Mouse (Mus musculus) left cerebral cortex, postnatal 14 days (tissue): ENCODE measurements at regions not wholly inside any gene's neighbourhood (a gene's known extent, or its start where the extent isn't known, plus 50 kb on each side); places are given as distances from the start of the nearest gene placed in this dataset.

Experiments
- DNase-seq, 2 experiments: peaks; one replicate each; pipeline ENCODE4 v3.0.0; 2021 to 2022; ENCODE audit warnings: low spot score in 2 of 2, mixed read lengths in 1 of 2
- intact Hi-C: fragments of 180-260 bp; cut with DNase I; formaldehyde crosslinking; loops from one replicate; pipeline ENCODE4 v1.15.1; 2025

GRCm38 (mm10) chr9:63087195-63087594 is 61.6 kb downstream of the Skor1 start:
- intact Hi-C loops, result no loop called here
- DNase-seq, result no peak

GRCm38 (mm10) chr9:63086671-63087070 is 62.1 kb downstream of the Skor1 start:
- DNase-seq, result no peak
- intact Hi-C loops, result no loop called here

- no peak for DNase-seq
- intact Hi-C loops, result no loop called here
Observed at GRCm38 (mm10) chr9:63082830-63083229, 65.9 kb downstream of the Skor1 start.

GRCm38 (mm10) chr9:63082311-63082710 is 66.5 kb downstream of the Skor1 start:
- intact Hi-C loops, result no loop called here
- no peak for DNase-seq

GRCm38 (mm10) chr9:63080406-63080805 is 68.4 kb downstream of the Skor1 start:
- no peak for DNase-seq

GRCm38 (mm10) chr9:63075252-63075651 is 73.5 kb downstream of the Skor1 start:
- intact Hi-C loops, result no loop called here
- DNase-seq, result no peak

More at GRCm38 (mm10) chr9:63080406-63080805, 68.4 kb downstream of the Skor1 start:
- intact Hi-C loops, result no loop called here

GRCm38 (mm10) chr9:63074803-63075202 is 74.0 kb downstream of the Skor1 start:
- no peak for DNase-seq
- intact Hi-C loops, result loop anchor here (5.0 kb wide), 2 partner anchors 47 to 148 kb away; no protein-coding TSS in a partner anchor

GRCm38 (mm10) chr9:63074023-63074750 is 74.6 kb downstream of the Skor1 start:
- DNase-seq, result no peak
- intact Hi-C loops, result loop anchor here (5.0 kb wide), 2 partner anchors 48 to 147 kb away; no protein-coding TSS in a partner anchor

- intact Hi-C loops, result loop anchor here (5.0 kb wide), 2 partner anchors 51 to 144 kb away; no protein-coding TSS in a partner anchor
- DNase-seq, result peak; percentile 34 to 52
Observed at GRCm38 (mm10) chr9:63071032-63071431, 77.7 kb downstream of the Skor1 start.

- peak; percentile 61 to 85 for DNase-seq
- intact Hi-C loops, result loop anchor here (5.0 kb wide), 2 partner anchors 52 to 143 kb away; no protein-coding TSS in a partner anchor
Observed at GRCm38 (mm10) chr9:63069919-63070318, 78.8 kb downstream of the Skor1 start.

- intact Hi-C loops, result no loop called here
Observed at GRCm38 (mm10) chr9:63067054-63067406, 79.3 kb upstream of the Pias1 start.

GRCm38 (mm10) chr9:63066384-63067053 is 78.8 kb upstream of the Pias1 start:
- intact Hi-C loops, result no loop called here
- no peak for DNase-seq

More at GRCm38 (mm10) chr9:63067054-63067406, 79.3 kb upstream of the Pias1 start:
- no peak for DNase-seq

- intact Hi-C loops, result no loop called here
- DNase-seq, result no peak
Observed at GRCm38 (mm10) chr9:63063525-63063924, 75.8 kb upstream of the Pias1 start.

GRCm38 (mm10) chr9:63060740-63061139 is 73.0 kb upstream of the Pias1 start:
- intact Hi-C loops, result no loop called here
- no peak for DNase-seq

GRCm38 (mm10) chr9:63059234-63059842 is 71.6 kb upstream of the Pias1 start:
- intact Hi-C loops, result loop anchor here (1.0 to 5.0 kb wide), 2 partner anchors 65 to 77 kb away; no protein-coding TSS in a partner anchor
- peak; percentile 84 to 90 for DNase-seq

- intact Hi-C loops, result loop anchor here (1.0 to 5.0 kb wide), 2 partner anchors 66 to 76 kb away; no protein-coding TSS in a partner anchor
- peak in 1 of 2 experiments; percentile 21 for DNase-seq
Observed at GRCm38 (mm10) chr9:63058506-63059233, 70.9 kb upstream of the Pias1 start.

GRCm38 (mm10) chr9:63056695-63057349 is 69.1 kb upstream of the Pias1 start:
- DNase-seq, result peak; percentile 51 to 56
- intact Hi-C loops, result loop anchor here (5.0 kb wide), 1 partner anchor 75 kb away; no protein-coding TSS in a partner anchor

- intact Hi-C loops, result no loop called here
- no peak for DNase-seq
Observed at GRCm38 (mm10) chr9:63052181-63052580, 64.5 kb upstream of the Pias1 start.

- no peak for DNase-seq
- intact Hi-C loops, result no loop called here
Observed at GRCm38 (mm10) chr9:63051631-63052030, 63.9 kb upstream of the Pias1 start.
